Comparison of ENCODE assay signal across 9 mouse cellular contexts in genomic region chr10:30089406-30089805, GRCm38 (mm10).
DNase-seq lines count a peak whose midpoint lies in the region; ATAC-seq and TF ChIP-seq lines count a peak whose summit lies in the region.
"Had no signal": no experiment of that assay in that cellular context is flagged by ENCODE, and none has a peak within 500 bp of the region (broad histone marks: within the 10 kb centered on the region; RNA-seq: fewer than 3 reads in every experiment).

No protein-coding gene starts in this region.

- H3K27ac ChIP-seq in lung, embryonic 15.5 days: no peak overlapping the region
- peak overlapping the region; percentile 63; the same call in 1 of the 2 replicates for H3K27ac ChIP-seq in forebrain, embryonic 10.5 days
- H3K27ac ChIP-seq in heart, embryonic 16.5 days (ENCODE audit: low read length): no peak overlapping the region
- H3K27ac ChIP-seq: limb, embryonic 15.5 days had no signal

- no peaks in the 10 kb centered on the region for H3K27me3 ChIP-seq in lung, embryonic 15.5 days
- no peaks in the 10 kb centered on the region for H3K27me3 ChIP-seq in forebrain, embryonic 10.5 days (ENCODE audit: poor library complexity, severe bottlenecking)
- no peaks in the 10 kb centered on the region for H3K27me3 ChIP-seq in heart, embryonic 16.5 days (ENCODE audit: control insufficient read depth, insufficient read depth, low read length)
- H3K27me3 ChIP-seq: limb, embryonic 15.5 days had no signal

- no peak for TF ChIP-seq CTCF in lung, adult 2 months (IDR thresholded peaks at IDR 0.05; ENCODE audit: insufficient read depth, low read length)

- no peak for TF ChIP-seq POLR2A in lung, adult 2 months (IDR thresholded peaks at IDR 0.05; ENCODE audit: borderline replicate concordance, extremely low read depth, low read depth, low read length)

- no peak overlapping the region for H3K4me3 ChIP-seq in lung, embryonic 15.5 days
- no peak overlapping the region for H3K4me3 ChIP-seq in lung, adult 2 months (replicated peaks; ENCODE audit: extremely low read depth, low read depth, low read length)
- no peak overlapping the region for H3K4me3 ChIP-seq in forebrain, embryonic 10.5 days
- no peak overlapping the region for H3K4me3 ChIP-seq in heart, embryonic 16.5 days (ENCODE audit: low read length)
- H3K4me3 ChIP-seq: limb, embryonic 15.5 days had no signal

- peak; percentile 74 for ATAC-seq in lung, embryonic 15.5 days (ENCODE audit: borderline replicate concordance, extremely low read depth, low FRiP score, low TSS enrichment)
- ATAC-seq in heart, embryonic 16.5 days (replicated peaks; ENCODE audit: extremely low read depth, insufficient read depth, low FRiP score): peak; percentile 65
- no peak for ATAC-seq in CD4-positive, CD25-positive, alpha-beta regulatory T cell, adult 4 months

- no peak overlapping the region for H3K4me2 ChIP-seq in lung, embryonic 15.5 days
- H3K4me2 ChIP-seq in heart, embryonic 16.5 days (ENCODE audit: low read depth, low read length): no peak overlapping the region
- H3K4me2 ChIP-seq: limb, embryonic 15.5 days had no signal

- no peaks in the 10 kb centered on the region for H3K36me3 ChIP-seq in lung, embryonic 15.5 days
- H3K36me3 ChIP-seq in forebrain, embryonic 10.5 days (replicated peaks): no peaks in the 10 kb centered on the region
- H3K36me3 ChIP-seq in heart, embryonic 16.5 days (ENCODE audit: control insufficient read depth, insufficient read depth): no peaks in the 10 kb centered on the region
- H3K36me3 ChIP-seq: limb, embryonic 15.5 days had no signal

- no peak for DNase-seq in lung, adult 2 months
- DNase-seq in forebrain, embryonic 10.5 days (ENCODE audit: extremely low spot score, low spot score): no peak
- DNase-seq in layer of hippocampus, postnatal 36 days: peak; percentile 11 to 19
- DNase-seq in skeletal muscle tissue, adult 2 months (ENCODE audit: low read depth, low spot score): peak; percentile 39
- no peak for DNase-seq in spleen, postnatal 4 days (ENCODE audit: low spot score in 2 of 2)

- H3K4me1 ChIP-seq in lung, embryonic 15.5 days: no peaks in the 10 kb centered on the region
- no peaks in the 10 kb centered on the region for H3K4me1 ChIP-seq in lung, adult 2 months (ENCODE audit: control insufficient read depth, insufficient read depth, low read length)
- H3K4me1 ChIP-seq in forebrain, embryonic 10.5 days: peaks cover 42% of the 10 kb centered on the region
- H3K4me1 ChIP-seq in heart, embryonic 16.5 days (ENCODE audit: control insufficient read depth, insufficient read depth, low read length): no peaks in the 10 kb centered on the region
- H3K4me1 ChIP-seq: limb, embryonic 15.5 days had no signal

- H3K9me3 ChIP-seq in lung, embryonic 15.5 days: no peaks in the 10 kb centered on the region
- H3K9me3 ChIP-seq in forebrain, embryonic 10.5 days: no peaks in the 10 kb centered on the region
- no peaks in the 10 kb centered on the region for H3K9me3 ChIP-seq in heart, embryonic 16.5 days (replicated peaks; ENCODE audit: control insufficient read depth, low read length)
- H3K9me3 ChIP-seq: limb, embryonic 15.5 days had no signal

- H3K9ac ChIP-seq in lung, embryonic 15.5 days: no peak overlapping the region
- no peak overlapping the region for H3K9ac ChIP-seq in heart, embryonic 16.5 days (ENCODE audit: low read length)
- H3K9ac ChIP-seq: limb, embryonic 15.5 days had no signal

- WGBS in lung, embryonic 15.5 days: 28% methylated on average over 7 of the region's 7 CpGs
- 39% methylated on average over 7 of the region's 7 CpGs for WGBS in lung, adult 2 months
- WGBS in forebrain, embryonic 10.5 days: 74% methylated on average over 7 of the region's 7 CpGs
- WGBS in heart, embryonic 16.5 days: 28% methylated on average over 7 of the region's 7 CpGs

Comparison
In these comparisons a context has a peak if more than half of its experiments do, and no peak if none do; other contexts are left out.
1. DNase-seq: peak in layer of hippocampus, postnatal 36 days (2 of 2) and skeletal muscle tissue, adult 2 months (single experiment); none in lung, adult 2 months (single experiment), forebrain, embryonic 10.5 days (single experiment) and spleen, postnatal 4 days (0 of 2).